Mouse (Mus musculus) urinary bladder, postnatal 4 days (tissue): ENCODE measurements around the gene Neurl1b.

Source experiments
- DNase-seq, 2 experiments: peaks; one replicate each; pipeline ENCODE4 v3.0.0; 2021 to 2022; ENCODE audit warnings: low spot score in 2 of 2

The Neurl1b gene

DNA sequence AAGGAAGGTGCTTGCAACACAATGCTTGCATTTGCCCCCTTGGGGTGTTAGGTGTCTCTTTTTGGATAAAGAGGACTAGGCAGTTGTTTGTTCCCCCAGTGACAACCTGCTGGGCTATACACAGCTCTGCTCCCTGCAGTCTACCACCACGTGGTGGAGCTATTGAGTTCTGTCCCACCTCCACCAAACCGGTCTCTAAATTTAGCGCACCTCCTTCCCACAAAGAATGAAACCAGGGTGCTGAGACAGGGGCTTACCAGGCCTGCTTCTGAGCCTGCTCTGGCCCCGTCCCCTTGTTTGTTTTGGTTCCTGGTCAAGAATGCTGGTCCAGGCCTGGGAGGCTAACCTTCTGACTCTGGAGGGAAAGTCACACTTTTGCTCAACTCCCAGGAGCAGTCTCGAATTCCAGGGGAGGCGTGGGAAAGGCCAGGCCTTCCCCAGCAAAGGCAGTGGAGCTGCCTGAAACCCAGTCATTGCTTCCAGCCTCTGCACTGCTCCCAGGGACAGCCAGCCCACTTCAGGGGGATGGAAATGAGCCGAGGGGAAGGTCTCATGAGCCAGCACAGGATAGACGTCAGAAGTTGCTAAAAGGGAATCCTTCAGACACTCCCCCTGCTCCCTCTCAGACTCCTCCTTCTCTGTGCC lies 37.1 kb downstream of the Neurl1b start:
- DNase-seq = peak in 1 of 2 experiments; percentile 39

GRCm38 (mm10) chr17:26452371-26452972 lies 37.8 kb downstream of the Neurl1b start:
- DNase-seq = peak; percentile 59 to 73

DNA sequence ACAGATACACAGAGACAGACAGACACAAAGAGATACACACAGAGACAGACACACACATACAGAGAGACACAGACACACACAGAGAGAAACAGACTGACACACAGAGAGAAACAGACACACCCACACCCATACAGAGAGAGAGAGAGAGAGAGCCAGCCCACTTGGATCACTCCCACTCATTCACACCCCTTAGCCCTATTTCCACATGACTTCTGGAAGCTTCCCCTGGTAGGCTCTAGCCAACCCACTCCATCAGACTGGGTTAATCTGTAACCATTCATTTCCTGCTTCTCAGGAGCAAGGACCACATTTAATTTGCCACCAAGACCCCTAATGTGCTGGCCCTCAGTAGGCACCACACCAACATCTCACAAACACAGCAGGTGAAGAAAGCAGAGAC lies 42.9 kb downstream of the Neurl1b start:
- DNase-seq = no peak

- DNase-seq = no peak
Observed at GRCm38 (mm10) chr17:26458049-26458448, 43.4 kb downstream of the Neurl1b start.

GRCm38 (mm10) chr17:26462634-26463170 lies 48.1 kb downstream of the Neurl1b start:
- peak; percentile 49 to 81 for DNase-seq

DNA sequence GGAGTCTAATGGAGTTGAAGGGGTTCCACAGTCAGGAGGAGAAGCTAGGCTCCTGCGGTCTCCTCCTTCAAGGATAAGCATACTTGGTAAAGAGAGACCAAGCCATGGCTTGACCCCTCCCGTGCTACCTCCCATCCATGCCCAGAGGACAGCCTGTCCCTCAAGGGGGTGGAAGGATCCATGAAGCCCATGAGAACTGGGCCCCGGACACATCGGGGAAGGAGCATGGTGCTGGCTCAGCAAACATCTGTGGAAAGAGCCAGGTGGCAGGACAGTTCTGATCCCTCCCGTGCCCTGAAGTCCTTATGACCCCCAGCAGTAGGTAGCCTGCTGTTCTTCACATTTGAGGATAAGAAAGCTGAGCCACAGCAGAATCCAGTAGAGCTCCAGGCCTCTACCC lies 48.8 kb downstream of the Neurl1b start:
- DNase-seq = no peak

DNA sequence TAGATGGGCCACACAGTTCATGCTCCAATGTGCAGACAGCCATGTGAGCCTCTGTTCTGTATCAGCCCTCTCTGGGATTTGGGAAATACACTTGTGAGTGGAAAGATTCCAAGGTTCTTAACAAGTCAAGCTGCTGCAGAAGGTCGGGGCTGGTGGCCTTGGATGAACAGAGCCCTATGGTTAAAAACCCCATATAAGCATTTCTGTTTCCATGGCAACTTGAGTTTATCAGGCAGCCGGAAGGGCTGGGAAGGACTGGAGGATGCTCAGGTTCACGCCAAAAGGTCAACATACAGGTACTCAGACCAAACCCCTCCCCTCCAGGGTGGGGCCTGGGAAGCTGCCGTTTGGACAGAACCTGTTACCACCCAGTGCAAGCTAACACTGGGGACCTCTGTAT lies 49.4 kb downstream of the Neurl1b start:
- DNase-seq = no peak

- DNase-seq = no peak
Observed at GRCm38 (mm10) chr17:26464481-26464880, 49.9 kb downstream of the Neurl1b start.

DNA sequence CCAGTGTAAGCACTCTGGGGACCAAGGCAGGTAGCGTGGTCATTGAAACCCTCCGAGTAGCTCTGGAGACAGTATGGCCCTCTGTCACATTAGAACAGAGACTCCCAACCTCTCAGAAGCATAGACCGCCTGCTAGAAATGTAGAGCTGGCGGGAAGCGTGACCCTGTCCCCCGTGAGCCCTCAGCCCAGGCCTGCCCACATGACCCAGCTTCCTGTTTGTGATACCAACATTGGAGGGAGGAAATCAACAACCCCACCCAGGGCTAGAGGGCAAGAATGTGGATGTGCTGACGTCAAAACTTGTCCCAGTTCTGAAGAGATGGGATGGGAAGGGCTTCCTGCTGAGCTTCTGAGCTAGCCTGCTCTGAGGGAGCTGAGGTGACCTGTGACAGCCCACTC lies 50.3 kb downstream of the Neurl1b start:
- no peak for DNase-seq

DNA sequence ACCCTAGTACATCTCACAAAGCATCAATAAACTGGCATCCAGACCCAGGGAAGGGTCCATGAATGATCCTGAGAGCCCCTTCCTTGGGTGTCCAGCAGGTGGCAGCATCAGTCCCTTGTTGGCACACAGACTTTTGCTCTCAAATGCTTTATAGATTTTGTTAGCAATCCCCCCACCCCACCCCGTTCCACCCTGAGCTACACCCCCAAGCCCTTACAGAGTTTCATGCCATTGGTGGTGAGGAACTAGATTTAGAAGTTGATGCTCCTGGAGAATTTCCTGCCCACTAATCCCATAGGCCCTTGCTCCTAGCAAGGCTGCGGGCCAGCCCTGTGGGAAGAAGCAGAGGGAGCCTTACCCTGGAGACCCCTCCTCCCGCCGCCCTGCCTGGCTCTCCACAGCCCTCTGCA lies 52.1 kb downstream of the Neurl1b start:
- peak; percentile 52 to 84 for DNase-seq

DNA sequence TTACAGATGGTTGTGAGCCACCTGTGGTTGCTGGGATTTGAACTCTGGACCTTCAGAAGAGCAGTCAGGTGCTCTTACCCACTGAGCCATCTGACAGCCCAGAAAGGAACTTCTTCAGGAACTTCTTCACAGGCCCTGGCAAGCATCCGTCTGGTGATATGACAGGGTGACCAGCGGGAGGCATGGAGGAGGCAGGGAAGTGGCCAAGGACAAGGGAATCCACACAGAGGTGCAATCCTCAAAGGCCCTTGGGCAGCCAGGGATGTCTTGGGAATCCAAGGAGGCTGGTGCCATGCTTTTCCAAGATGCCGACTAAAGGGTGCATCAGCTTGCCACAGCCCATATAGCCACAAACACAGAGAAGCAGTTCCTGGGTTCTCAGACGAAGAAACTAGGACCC lies 53.0 kb downstream of the Neurl1b start:
- no peak for DNase-seq

DNA sequence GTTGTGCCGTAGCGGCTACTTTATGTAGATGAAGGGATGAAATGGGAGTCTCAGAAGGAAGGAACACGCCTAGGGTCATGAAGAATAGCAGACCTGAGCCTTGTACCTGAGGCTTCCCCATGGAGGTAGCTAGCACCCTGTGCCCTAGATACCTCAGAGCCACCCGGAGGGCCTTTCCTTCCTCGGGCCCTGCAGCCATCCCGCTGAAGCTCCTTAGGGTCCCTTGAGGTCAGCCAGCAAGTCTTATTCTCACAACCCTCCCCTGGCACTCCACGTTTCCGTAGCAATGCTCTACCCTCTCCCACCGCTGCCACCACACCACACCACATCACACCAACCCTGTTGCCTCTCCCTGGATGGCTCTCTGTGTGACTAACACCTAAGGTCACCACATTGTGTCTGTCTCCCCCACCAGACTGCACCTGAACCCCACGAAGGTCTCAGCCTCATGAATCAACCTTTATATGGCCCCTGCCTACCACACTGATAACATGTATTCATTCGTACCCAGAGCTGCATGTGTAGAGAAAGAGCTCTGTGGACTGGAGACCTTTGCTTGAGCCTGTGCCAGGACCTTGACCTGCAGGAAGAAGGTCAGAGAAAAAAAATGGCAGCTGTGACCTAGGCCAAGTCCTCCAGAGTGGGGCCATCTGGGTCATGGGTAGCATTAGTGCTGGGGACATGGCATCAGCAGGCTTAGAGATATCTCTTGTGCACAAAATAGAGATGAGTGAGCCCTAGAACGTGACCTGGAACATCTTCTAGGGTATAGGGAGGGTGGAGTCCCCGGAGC lies 53.7 kb downstream of the Neurl1b start:
- DNase-seq = no peak

GRCm38 (mm10) chr17:26476871-26477270 lies 62.2 kb downstream of the Neurl1b start:
- DNase-seq = no peak

DNA sequence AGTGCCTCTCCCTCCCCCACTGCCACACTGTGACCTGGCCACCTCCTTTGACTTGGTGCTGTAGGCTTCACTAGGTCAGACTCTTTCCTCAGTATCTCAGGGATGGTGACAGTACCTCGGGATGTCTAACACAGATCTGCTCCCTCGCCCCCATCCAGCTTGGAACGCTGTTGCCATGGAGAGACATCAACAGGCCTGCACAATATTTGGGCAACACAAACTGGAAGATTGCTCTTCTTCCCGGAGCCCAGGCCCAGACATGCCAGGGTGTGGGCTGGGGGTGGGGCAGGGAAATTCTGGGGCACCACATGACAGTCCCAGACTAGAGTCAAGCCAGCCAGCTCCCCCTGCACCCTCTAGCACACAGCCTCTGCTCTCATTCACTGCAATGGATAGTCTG lies 64.0 kb downstream of the Neurl1b start:
- no peak for DNase-seq

GRCm38 (mm10) chr17:26479619-26480018 lies 65.0 kb downstream of the Neurl1b start:
- DNase-seq = no peak

- no peak for DNase-seq
Observed at GRCm38 (mm10) chr17:26480956-26481355, 66.3 kb downstream of the Neurl1b start.

DNA sequence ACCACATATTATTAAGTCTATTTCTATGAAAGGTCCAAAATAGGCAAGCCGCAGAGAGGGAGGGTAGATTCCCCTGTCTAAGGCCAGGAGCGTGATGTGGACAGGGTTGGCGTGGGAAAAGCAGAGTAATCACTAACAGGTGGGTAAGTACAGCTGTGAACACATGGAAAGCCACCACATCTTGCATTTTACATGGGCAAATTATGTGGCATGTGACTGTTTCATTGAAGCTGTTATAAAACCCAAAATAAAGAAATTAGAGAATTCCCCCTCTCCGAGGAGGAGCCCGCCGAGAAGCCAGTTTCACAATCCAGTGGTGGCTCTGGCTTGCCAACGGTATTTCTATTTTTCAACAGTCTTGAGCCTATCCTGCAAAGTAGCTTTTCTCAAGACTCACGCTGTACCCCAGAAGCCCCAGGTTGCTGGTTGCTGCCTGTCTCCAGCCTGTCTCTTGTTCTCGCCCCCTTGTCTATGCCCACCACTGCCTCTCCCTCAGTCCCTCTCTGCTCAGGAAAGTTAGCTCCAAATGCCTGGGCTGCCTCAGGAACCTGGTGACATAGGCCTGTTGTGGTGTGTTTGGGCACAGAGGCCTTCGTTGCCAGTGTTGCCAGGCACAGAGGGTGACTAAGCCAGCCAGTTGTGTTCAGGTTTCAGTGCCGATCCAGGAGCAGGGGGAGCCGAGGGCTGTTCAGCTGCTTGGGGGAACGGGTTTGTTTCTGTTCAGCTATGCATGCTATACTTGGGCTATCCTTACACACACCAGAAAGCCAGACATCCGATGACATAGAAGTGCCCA lies 70.2 kb downstream of the Neurl1b start:
- no peak for DNase-seq

- DNase-seq = no peak
Observed at GRCm38 (mm10) chr17:26487266-26487665, 72.6 kb downstream of the Neurl1b start.

DNA sequence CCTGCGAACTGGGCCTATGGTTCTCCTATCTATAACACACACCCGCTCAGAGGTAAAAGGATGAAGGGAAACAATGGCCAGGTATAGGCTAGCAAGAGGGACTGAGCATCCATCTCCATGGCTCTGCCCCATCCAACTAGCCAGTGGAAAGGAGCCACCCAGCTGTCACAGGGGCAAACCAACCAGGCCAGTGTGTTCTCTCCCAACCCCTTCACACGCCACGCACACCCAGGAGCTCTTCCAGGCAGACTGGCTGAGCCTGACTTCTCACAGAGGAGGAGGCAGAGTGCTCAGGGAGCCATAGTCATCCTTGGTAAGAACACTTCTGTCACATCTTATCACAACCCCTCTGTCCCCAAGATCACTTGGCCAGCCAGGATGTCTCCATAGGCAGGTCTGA lies 73.3 kb downstream of the Neurl1b start:
- DNase-seq = no peak

- no peak for DNase-seq
Observed at GRCm38 (mm10) chr17:26488711-26489403, 74.2 kb downstream of the Neurl1b start.

GRCm38 (mm10) chr17:26490072-26490471 lies 75.4 kb downstream of the Neurl1b start:
- DNase-seq = no peak
